Mouse (Mus musculus) hindbrain, embryonic 15.5 days (tissue): ENCODE data around the gene Setd6. TPM values are rescaled to one million over a fixed set of nuclear protein-coding genes. Genes with fewer than 3 reads are reported as not detected.
A peak's percentile ranks its signal among the peaks of the same experiment; 100 is the strongest.

ENCODE experiments used
- ATAC-seq: fragments of 200-750 bp; cut with Nextera tagmentation; 2 replicates; pipeline ENCODE4 v1.8.0; 2017; ENCODE audit warnings: low read depth, moderate number of reproducible peaks, moderate TSS enrichment; ENCODE audit not compliant: low FRiP score
- H3K27ac ChIP-seq: fragments of 300-500 bp; sonication (generic); replicated peaks from 2 replicates; pipeline ENCODE4 v1.5.1; 2015; ENCODE audit warnings: mild to moderate bottlenecking, inconsistent platforms
- H3K27me3 ChIP-seq: fragments of 300-500 bp; sonication (generic); 2 replicates; pipeline ENCODE4 v1.6.1; 2015; ENCODE audit warnings: control low read depth, inconsistent platforms
- H3K36me3 ChIP-seq: fragments of 300-500 bp; sonication (generic); 2 replicates; pipeline ENCODE4 v1.6.1; 2015; ENCODE audit warnings: control low read depth, inconsistent platforms
- H3K4me1 ChIP-seq: fragments of 300-500 bp; sonication (generic); replicated peaks from 2 replicates; pipeline ENCODE4 v1.6.1; 2015; ENCODE audit warnings: control low read depth, inconsistent platforms
- H3K4me2 ChIP-seq: fragments of 300-500 bp; sonication (generic); 2 replicates; pipeline ENCODE4 v1.6.1; 2015; ENCODE audit warnings: moderate library complexity, mild to moderate bottlenecking, inconsistent platforms
- H3K4me3 ChIP-seq: fragments of 300-500 bp; sonication (generic); 2 replicates; pipeline ENCODE4 v1.5.1; 2015; ENCODE audit warnings: mild to moderate bottlenecking, inconsistent platforms
- H3K9ac ChIP-seq: fragments of 300-500 bp; sonication (generic); 2 replicates; pipeline ENCODE4 v1.6.1; 2015; ENCODE audit warnings: inconsistent platforms
- H3K9me3 ChIP-seq: fragments of 300-500 bp; sonication (generic); 2 replicates; pipeline ENCODE4 v1.6.1; 2016; ENCODE audit warnings: control low read depth, inconsistent platforms
- WGBS: fragments of 180-500 bp; shearing (Covaris S2); methylation state at CpG from one replicate; pipeline ENCODE4 v1.1.7; 2015; 5-methylcytosine and 5-hydroxymethylcytosine counted together
- polyA plus RNA-seq: library from polyadenylated mRNA; unstranded; fragments of >200 nt; fragmentation: Nextera tagmentation; extraction: Ambion mirVana; gene quantifications from 2 replicates; pipeline ENCODE4 v1.2.1, GENCODE M21; 2015

Setd6 gene
- polyA plus RNA-seq, 1 experiment from 2014 or later = 33.1 TPM

DNA sequence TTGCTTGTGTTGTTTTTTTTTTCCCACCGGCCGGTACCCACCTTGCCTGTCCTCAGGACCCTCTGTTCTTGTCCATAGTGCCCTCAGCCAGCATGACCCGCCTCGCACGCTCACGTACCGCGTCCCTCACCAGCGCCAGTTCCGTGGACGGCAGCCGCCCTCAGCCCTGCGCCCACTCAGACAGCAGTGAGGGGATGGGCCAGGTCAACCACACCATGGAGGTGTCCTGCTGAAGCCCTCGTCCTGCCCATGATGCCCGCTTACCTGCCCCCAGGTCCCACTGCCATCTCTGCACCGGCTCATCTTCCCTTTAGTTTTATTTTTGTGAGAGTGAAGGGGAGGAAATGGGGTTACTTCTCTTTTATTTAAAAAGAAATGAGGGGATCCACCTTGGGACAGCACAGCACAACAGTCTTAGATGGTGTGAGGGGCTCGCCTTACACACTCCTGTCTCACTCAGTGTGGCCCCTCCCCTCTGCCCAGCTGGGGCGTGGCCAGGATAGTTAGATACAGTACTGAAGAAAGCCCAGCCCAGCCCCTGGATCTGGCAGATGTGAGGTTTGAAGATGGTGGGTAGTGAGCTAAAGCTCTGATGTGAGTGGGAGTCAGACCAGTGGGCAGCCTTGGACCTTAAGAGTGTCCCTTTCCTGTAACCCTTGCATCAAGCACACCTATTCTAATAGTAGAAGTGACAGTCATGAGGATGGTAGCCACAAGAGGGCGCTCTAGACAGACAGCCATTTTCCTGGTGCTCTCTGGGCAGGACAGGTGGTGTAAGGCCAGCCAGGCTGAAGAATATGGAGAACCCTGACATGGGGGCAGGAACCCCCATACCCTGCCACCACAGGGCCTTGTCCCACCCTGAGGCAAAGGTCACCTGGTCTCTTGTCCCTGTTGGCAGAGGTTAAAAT, 2.3 kb upstream of the Setd6 start:
- no peaks in the 10 kb centered on the region for H3K27me3 ChIP-seq
- no peak overlapping the region for H3K4me2 ChIP-seq
- peaks cover 19% of the 10 kb centered on the region for H3K4me1 ChIP-seq
- no peaks in the 10 kb centered on the region for H3K9me3 ChIP-seq
- peaks cover 49% of the 10 kb centered on the region for H3K36me3 ChIP-seq
- H3K9ac ChIP-seq = no peak overlapping the region
- peak; percentile 31; the same call in 1 of the 2 replicates for ATAC-seq
- H3K4me3 ChIP-seq = no peak overlapping the region
- no peak overlapping the region for H3K27ac ChIP-seq
- 83% methylated on average over 19 of the region's 19 CpGs for WGBS

DNA sequence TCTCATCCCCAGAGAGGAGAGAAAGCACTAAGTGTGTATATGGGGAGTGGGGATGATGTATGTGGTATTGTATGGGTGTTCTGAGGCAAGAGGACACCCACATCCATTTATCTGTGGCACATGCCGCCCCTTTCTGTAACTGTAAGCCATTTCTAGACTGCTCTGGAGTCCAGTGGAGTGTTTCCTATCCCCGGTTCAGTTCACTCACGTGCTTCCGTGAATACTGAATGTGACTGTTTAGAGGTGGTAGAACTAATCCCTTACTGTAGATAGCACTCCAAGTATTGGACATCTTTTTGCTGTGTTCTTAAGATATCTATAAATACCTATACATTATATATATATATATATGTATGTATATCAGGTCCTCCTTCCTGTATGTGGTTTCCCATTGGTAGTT, 1.3 kb upstream of the Setd6 start:
- Histone ChIP-seq H3K36me3 (peaks cover 49% of the 10 kb centered on the region), H3K4me3 (no peak overlapping the region), H3K27me3 (no peaks in the 10 kb centered on the region), H3K4me2 (no peak overlapping the region), H3K9ac (no peak overlapping the region), H3K4me1 (peaks cover 19% of the 10 kb centered on the region), H3K27ac (no peak overlapping the region), H3K9me3 (no peaks in the 10 kb centered on the region)
- WGBS = 95% methylated on average over 4 of the region's 4 CpGs
- no peak for ATAC-seq

DNA sequence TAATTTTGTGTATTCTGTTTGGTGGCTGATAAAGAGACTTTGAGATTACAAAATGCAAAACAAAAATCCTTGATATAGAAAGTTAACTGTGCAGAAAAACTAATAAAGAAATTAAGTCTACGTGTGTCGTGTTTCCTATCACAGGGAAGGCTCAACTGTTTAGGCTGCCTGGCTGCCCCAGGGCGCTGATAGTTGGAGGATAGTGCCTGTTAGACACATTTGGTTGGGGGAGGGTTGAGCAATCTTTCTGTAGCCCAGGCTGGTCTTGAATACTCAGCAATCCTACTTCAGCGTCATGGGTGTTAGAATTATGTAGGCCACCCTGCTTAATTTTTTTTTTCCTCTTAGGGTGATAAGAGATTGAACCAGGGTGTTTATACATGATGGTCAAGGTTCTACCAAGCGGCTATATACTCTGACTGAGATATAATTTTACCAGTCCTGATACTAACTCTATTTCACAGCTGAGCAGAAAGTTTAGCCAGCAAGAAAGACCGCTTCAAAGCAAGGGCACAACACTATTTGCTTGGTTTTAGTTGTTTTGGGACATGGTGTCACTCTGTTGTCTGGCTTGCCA, 756 bp upstream of the Setd6 start:
- H3K9me3 ChIP-seq = no peaks in the 10 kb centered on the region
- H3K36me3 ChIP-seq = peaks cover 49% of the 10 kb centered on the region
- no peaks in the 10 kb centered on the region for H3K27me3 ChIP-seq
- H3K9ac ChIP-seq = peak overlapping the region; percentile 64; the same call in 1 of the 2 replicates
- ATAC-seq = no peak
- peak overlapping the region; percentile 68; the same call in 1 of the 2 replicates for H3K27ac ChIP-seq
- H3K4me1 ChIP-seq = peaks cover 19% of the 10 kb centered on the region
- peak overlapping the region; percentile 56 for H3K4me3 ChIP-seq
- H3K4me2 ChIP-seq = peak overlapping the region; percentile 86
- WGBS = 89% methylated on average over 6 of the region's 6 CpGs

DNA sequence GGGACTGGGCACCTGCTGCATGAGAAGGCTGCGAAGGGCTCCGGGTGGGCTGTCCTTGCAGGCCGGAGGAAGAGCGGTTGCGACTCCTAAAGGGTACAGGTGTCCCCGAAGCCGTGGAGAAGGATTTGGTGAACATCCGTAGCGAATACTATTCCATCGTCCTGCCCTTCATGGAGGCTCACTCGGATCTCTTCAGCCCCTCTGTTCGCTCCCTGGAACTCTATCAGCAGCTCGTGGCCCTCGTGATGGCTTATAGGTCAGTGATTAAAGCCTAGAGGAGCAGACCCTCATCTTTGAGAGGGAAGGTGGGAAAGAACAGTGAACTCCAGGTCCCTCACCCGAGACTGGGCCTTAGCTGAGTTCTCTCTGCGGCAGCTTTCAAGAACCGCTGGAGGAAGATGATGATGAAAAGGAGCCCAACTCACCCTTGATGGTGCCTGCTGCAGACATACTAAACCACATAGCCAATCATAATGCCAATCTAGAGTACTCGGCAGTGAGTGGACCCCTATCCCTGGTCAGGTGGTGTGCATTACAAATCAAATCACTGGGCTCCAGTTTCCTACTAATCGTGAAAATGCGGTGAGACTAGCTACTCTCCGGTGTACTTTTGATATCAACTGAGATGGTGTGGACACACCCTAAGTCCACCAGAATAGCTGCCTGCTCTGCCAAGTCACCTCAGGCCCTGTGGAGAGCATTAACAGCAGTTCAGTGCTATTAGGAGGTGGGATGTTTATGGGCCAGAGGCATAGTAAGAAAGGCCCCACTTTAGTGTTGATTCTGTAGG, 1.1 kb downstream of the Setd6 start:
- Histone ChIP-seq H3K27ac (peak overlapping the region; percentile 68; the same call in 1 of the 2 replicates), H3K36me3 (peaks cover 53% of the 10 kb centered on the region)
- no peak for ATAC-seq

DNA sequence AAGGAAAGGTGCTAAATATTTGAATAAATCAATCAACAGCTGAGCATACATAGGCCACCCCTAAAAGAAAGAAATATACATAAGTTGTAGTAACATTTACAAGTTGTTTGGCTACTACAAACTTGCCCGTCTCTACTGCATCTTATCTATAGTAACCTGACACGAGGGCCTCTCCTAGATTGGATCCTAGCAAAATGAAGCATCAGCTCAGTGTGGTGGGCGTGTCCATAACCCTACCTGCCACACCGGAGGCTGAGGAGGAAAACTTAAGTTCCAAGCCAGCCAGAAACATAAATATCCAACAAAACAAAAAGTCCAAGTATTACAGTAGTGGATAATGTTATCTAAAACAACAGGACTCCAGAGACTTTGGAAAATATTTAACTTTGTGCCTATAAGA, 11.9 kb downstream of the Setd6 start:
- H3K4me3 ChIP-seq = no peak overlapping the region
- WGBS = 94% methylated on average over 4 of the region's 4 CpGs
- no peak for ATAC-seq

More for the DNA sequence above, 1.1 kb downstream of the Setd6 start:
- Histone ChIP-seq H3K4me3 (peak overlapping the region; percentile 56), H3K9ac (peak overlapping the region; percentile 64), H3K9me3 (no peaks in the 10 kb centered on the region), H3K27me3 (no peaks in the 10 kb centered on the region), H3K4me1 (peaks cover 19% of the 10 kb centered on the region), H3K4me2 (peak overlapping the region; percentile 86)
- WGBS = 18% methylated on average over 21 of the region's 21 CpGs

DNA sequence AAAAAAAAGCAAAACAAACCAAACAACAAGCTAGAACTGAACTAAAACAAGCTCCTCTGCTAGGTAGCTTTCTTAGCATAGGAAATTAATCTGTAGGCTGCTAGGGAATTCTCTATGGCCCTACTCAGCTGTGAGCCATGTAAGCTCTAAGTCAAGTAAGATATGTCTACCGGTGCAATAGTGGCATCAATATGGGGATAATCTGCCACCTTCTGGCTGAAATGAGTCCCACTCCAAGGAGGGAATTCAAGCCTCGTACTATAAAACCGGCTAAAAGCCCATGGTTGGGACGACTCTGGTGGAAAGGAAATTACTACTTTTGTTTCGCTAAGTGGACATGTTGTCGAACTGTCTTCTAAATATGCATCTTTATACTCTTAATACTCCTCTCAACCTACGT, 22.9 kb downstream of the Setd6 start:
- Histone ChIP-seq H3K9ac (no peak overlapping the region), H3K4me2 (no peak overlapping the region), H3K27ac (no peak overlapping the region), H3K4me3 (no peak overlapping the region), H3K27me3 (no peaks in the 10 kb centered on the region), H3K9me3 (no peaks in the 10 kb centered on the region), H3K4me1 (no peaks in the 10 kb centered on the region), H3K36me3 (peaks cover 84% of the 10 kb centered on the region)
- no peak for ATAC-seq
- WGBS = 76% methylated on average over 7 of the region's 7 CpGs

More for the DNA sequence above, 11.9 kb downstream of the Setd6 start:
- H3K4me1 ChIP-seq = no peaks in the 10 kb centered on the region
- no peak overlapping the region for H3K9ac ChIP-seq
- no peaks in the 10 kb centered on the region for H3K9me3 ChIP-seq
- H3K27me3 ChIP-seq = no peaks in the 10 kb centered on the region
- peaks cover 84% of the 10 kb centered on the region for H3K36me3 ChIP-seq
- no peak overlapping the region for H3K4me2 ChIP-seq
- H3K27ac ChIP-seq = no peak overlapping the region

DNA sequence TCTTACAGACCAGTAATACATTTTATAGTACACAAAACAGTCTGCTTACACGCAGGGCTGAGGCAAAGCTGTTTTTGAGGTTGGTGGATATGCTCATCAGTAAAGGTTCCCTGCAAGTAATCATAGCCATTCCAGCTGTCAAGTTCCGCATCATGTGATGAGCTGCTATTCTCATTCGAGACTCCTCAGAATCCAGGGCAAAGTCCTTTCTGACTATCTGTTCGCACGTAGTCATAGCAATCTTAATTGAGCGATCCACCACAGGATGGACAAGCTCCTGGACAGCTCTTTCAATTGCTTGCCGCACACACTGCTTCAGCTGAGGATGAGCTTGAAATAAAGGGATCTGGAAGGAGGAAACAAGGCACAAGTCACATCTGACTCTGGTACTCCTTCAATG, 26.1 kb downstream of the Setd6 start:
- H3K4me1 ChIP-seq = no peaks in the 10 kb centered on the region
- no peak overlapping the region for H3K9ac ChIP-seq
- no peak overlapping the region for H3K4me3 ChIP-seq
- H3K27ac ChIP-seq = no peak overlapping the region
- no peaks in the 10 kb centered on the region for H3K9me3 ChIP-seq
- H3K27me3 ChIP-seq = no peaks in the 10 kb centered on the region
- WGBS = 91% methylated on average over 7 of the region's 7 CpGs
- H3K4me2 ChIP-seq = no peak overlapping the region
- peaks cover 89% of the 10 kb centered on the region for H3K36me3 ChIP-seq
- ATAC-seq = no peak

DNA sequence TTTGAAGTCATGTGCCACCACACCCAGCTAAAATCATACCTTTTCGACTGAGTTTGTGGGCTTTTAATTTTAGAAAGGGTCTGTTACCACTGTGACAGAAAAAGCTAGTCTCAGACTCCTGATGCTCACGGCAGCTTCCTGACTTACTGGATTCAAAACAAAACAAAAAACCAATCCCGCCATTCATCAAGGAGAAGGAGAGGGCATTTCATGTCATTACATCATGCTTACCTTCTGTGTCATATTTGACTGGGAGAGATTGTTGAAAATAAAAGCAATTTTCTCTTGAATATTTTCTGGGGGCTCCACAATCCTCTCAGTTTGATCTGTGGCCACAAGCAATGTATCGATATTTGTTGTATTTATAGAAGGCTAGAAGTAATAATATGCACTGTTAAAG, 32.3 kb downstream of the Setd6 start:
- Histone ChIP-seq H3K4me1 (no peaks in the 10 kb centered on the region), H3K27ac (no peak overlapping the region), H3K4me3 (no peak overlapping the region), H3K4me2 (no peak overlapping the region), H3K36me3 (peaks cover 87% of the 10 kb centered on the region), H3K27me3 (no peaks in the 10 kb centered on the region), H3K9me3 (no peaks in the 10 kb centered on the region), H3K9ac (no peak overlapping the region)
- ATAC-seq = no peak
- 91% methylated on average over 4 of the region's 4 CpGs for WGBS

DNA sequence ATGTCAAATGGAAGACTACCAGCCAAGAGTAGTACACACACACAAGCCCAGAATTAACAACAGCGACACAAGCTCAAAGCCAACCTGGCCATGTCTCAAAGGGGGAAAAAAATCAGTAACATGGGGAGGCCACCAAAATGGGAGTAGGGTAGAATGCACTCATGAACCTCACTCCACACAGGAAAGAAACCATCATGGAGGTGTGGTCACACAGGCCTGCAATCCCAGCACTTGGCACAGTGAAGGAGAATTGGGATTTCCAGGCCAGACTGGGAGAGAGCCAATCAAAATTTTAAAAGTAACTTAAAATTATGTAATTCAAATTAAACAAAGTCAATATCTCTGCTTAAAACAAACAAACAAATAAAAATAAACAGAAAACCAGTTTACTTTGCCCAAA, 36.2 kb downstream of the Setd6 start:
- WGBS = 100% methylated on average over 1 of the region's 1 CpGs

DNA sequence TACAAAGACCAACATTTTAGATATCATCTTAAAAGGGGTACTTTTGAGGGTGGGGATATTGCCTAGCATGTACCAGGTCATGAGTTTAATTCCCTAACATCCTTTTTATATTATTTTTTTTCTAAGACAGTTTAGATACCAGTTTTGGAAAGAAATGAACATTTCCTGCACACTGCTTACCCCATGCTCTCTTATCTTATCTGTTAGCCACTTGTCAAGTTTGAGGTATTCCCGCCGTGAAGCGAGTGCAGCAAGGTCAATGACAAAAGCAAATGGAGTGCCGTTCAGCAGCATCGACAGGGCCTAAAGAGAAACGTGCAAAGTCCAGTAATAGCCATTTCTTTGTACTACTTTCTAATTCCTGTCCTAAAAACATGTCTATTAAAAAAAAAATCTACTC, 44.6 kb downstream of the Setd6 start:
- Histone ChIP-seq H3K27ac (no peak overlapping the region), H3K4me1 (no peaks in the 10 kb centered on the region), H3K27me3 (no peaks in the 10 kb centered on the region), H3K9ac (no peak overlapping the region), H3K4me2 (no peak overlapping the region), H3K4me3 (no peak overlapping the region), H3K9me3 (no peaks in the 10 kb centered on the region), H3K36me3 (peaks cover 71% of the 10 kb centered on the region)
- WGBS = 93% methylated on average over 6 of the region's 6 CpGs
- no peak for ATAC-seq

More for the DNA sequence above, 36.2 kb downstream of the Setd6 start:
- no peaks in the 10 kb centered on the region for H3K27me3 ChIP-seq
- no peaks in the 10 kb centered on the region for H3K4me1 ChIP-seq
- ATAC-seq = no peak
- H3K36me3 ChIP-seq = peaks cover 74% of the 10 kb centered on the region
- H3K9me3 ChIP-seq = no peaks in the 10 kb centered on the region
- H3K4me3 ChIP-seq = no peak overlapping the region
- H3K9ac ChIP-seq = no peak overlapping the region
- no peak overlapping the region for H3K27ac ChIP-seq
- no peak overlapping the region for H3K4me2 ChIP-seq

DNA sequence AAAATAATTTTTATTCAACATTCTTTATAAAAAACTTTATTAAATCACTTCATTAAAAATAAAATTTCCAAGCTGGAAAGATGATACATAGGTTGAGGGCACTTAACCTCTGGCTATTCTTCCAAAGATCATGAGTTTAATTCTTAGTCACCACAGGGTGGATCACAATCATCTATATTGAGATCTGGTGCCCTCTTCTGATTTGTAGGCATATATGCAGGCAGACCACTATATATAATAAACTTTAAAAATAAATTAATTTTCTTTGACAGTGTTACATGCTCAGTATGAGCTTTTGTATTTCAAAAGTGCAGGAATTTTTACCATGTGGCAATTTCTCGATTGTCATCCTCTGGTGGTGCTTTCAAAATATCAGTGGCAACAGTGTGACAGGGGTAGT, 48.5 kb downstream of the Setd6 start:
- peaks cover 76% of the 10 kb centered on the region for H3K36me3 ChIP-seq
- no peaks in the 10 kb centered on the region for H3K4me1 ChIP-seq
- H3K9me3 ChIP-seq = no peaks in the 10 kb centered on the region
- H3K27me3 ChIP-seq = no peaks in the 10 kb centered on the region
- no peak overlapping the region for H3K4me3 ChIP-seq
- no peak for ATAC-seq
- H3K27ac ChIP-seq = no peak overlapping the region
- no peak overlapping the region for H3K4me2 ChIP-seq
- no peak overlapping the region for H3K9ac ChIP-seq
- 92% methylated on average over 1 of the region's 1 CpGs for WGBS
